Mouse (Mus musculus) bone marrow, adult 2 months (tissue): ENCODE data around the gene Rita1. TPM values are rescaled to one million over a fixed set of nuclear protein-coding genes. Genes with fewer than 3 reads are reported as not detected.

Source experiments
- H3K27ac ChIP-seq: fragments of 200-500 bp; 2 replicates; pipeline ENCODE4 v1.5.1; 2012; ENCODE audit warnings: low read depth, mild to moderate bottlenecking, control low read depth, inconsistent platforms, low read length; ENCODE audit not compliant: control insufficient read depth, poor library complexity, insufficient read depth
- H3K4me1 ChIP-seq: fragments of 200-500 bp; 2 replicates; pipeline ENCODE4 v1.6.1; 2011; ENCODE audit warnings: low read length; ENCODE audit not compliant: control insufficient read depth, insufficient read depth
- H3K4me3 ChIP-seq: fragments of 200-500 bp; replicated peaks from 2 replicates; pipeline ENCODE3; 2011; ENCODE audit warnings: mild to moderate bottlenecking, low read depth, low read length, control low read depth; ENCODE audit not compliant: control insufficient read depth
- CTCF ChIP-seq: fragments of 200-500 bp; IDR thresholded peaks from 2 replicates; pipeline ENCODE4 v1.5.1; 2011; ENCODE audit warnings: low read length, control low read depth; ENCODE audit not compliant: control insufficient read depth, insufficient read depth
- POLR2A ChIP-seq: fragments of 200-500 bp; IDR thresholded peaks from 2 replicates; pipeline ENCODE4 v1.6.1; 2011; ENCODE audit warnings: low read depth, mild to moderate bottlenecking, control low read depth, low read length, borderline replicate concordance; ENCODE audit not compliant: control insufficient read depth
- WGBS: fragments of 180-500 bp; shearing (Covaris S2); methylation state at CpG from one replicate; pipeline ENCODE4 v1.1.7; 2018; 5-methylcytosine and 5-hydroxymethylcytosine counted together
- polyA plus RNA-seq: library from polyadenylated mRNA; stranded (reverse); fragments of >200 nt; gene quantifications from 2 replicates; pipeline ENCODE4 v1.2.4, GENCODE M21; 2011; ENCODE audit warnings: low replicate concordance; ENCODE audit not compliant: missing spikeins, insufficient read depth, insufficient read length

The Rita1 gene
- polyA plus RNA-seq, 1 experiment, result 3.4 TPM

- H3K27ac ChIP-seq, result no peak overlapping the region
- WGBS, result 92% methylated on average over 12 of the region's 12 CpGs
- TF ChIP-seq POLR2A (no peak), CTCF (no peak)
- H3K4me1 ChIP-seq, result peaks cover 5% of the 10 kb centered on the region; the same call in 1 of the 2 replicates
- H3K4me3 ChIP-seq, result no peak overlapping the region
These were observed 10.2 kb downstream of the Rita1 start for GRCm38 (mm10) chr5:120602210-120602609.

- H3K4me1 ChIP-seq, result peaks cover 5% of the 10 kb centered on the region; the same call in 1 of the 2 replicates
- no peak for TF ChIP-seq POLR2A
- TF ChIP-seq CTCF, result peak; percentile 77
- H3K4me3 ChIP-seq, result no peak overlapping the region
- WGBS, result 72% methylated on average over 11 of the region's 11 CpGs
- H3K27ac ChIP-seq, result no peak overlapping the region
These were observed 11.3 kb downstream of the Rita1 start for GRCm38 (mm10) chr5:120600946-120601668.

- H3K4me3 ChIP-seq, result no peak overlapping the region
- peak overlapping the region; percentile 50 for H3K27ac ChIP-seq
- H3K4me1 ChIP-seq, result peaks cover 5% of the 10 kb centered on the region; the same call in 1 of the 2 replicates
- 61% methylated on average over 6 of the region's 6 CpGs for WGBS
- TF ChIP-seq CTCF, result no peak
- no peak for TF ChIP-seq POLR2A
These were observed 12.8 kb downstream of the Rita1 start for GRCm38 (mm10) chr5:120599625-120600024.

- Histone ChIP-seq H3K4me1 (peaks cover 2% of the 10 kb centered on the region; the same call in 1 of the 2 replicates), H3K4me3 (no peak overlapping the region), H3K27ac (no peak overlapping the region)
- TF ChIP-seq CTCF, result no peak
- no peak for TF ChIP-seq POLR2A
- WGBS, result 90% methylated on average over 6 of the region's 6 CpGs
These were observed 17.9 kb downstream of the Rita1 start for GRCm38 (mm10) chr5:120594485-120594884.

GRCm38 (mm10) chr5:120592141-120592540 is 20.2 kb downstream of the Rita1 start:
- WGBS, result 73% methylated on average over 7 of the region's 7 CpGs
- H3K4me1 ChIP-seq, result peaks cover 2% of the 10 kb centered on the region; the same call in 1 of the 2 replicates

GRCm38 (mm10) chr5:120590356-120591010 is 21.9 kb downstream of the Rita1 start:
- no peak overlapping the region for H3K4me3 ChIP-seq
- no peak overlapping the region for H3K27ac ChIP-seq
- TF ChIP-seq CTCF, result peak; percentile 75
- TF ChIP-seq POLR2A, result no peak
- H3K4me1 ChIP-seq, result peaks cover 2% of the 10 kb centered on the region; the same call in 1 of the 2 replicates
- 79% methylated on average over 16 of the region's 16 CpGs for WGBS

More at GRCm38 (mm10) chr5:120592141-120592540, 20.2 kb downstream of the Rita1 start:
- Histone ChIP-seq H3K27ac (no peak overlapping the region), H3K4me3 (no peak overlapping the region)
- TF ChIP-seq CTCF (peak; percentile 25; the same call in 1 of the 2 replicates), POLR2A (no peak)

GRCm38 (mm10) chr5:120588569-120589094 is 23.8 kb downstream of the Rita1 start, which contains the start of the genes Tpcn1 and Iqcd:
Gene Tpcn1, minus strand, starts transcription at chr5:120588673.
Gene Iqcd, plus strand, starts transcription at chr5:120589016.
- TF ChIP-seq POLR2A (peak; percentile 99), CTCF (no peak)
- peak within 1 kb of the TSS; percentile 96 for H3K27ac ChIP-seq
- peaks cover 2% of the 10 kb centered on the region; the same call in 1 of the 2 replicates for H3K4me1 ChIP-seq
- WGBS, result under 1% methylated on average over 35 of the region's 35 CpGs
- peak within 1 kb of the TSS; percentile 81 for H3K4me3 ChIP-seq

- WGBS, result under 1% methylated on average over 28 of the region's 29 CpGs
- H3K4me3 ChIP-seq, result peak overlapping the region; percentile 81
- H3K27ac ChIP-seq, result peak overlapping the region; percentile 96
- TF ChIP-seq POLR2A (no peak), CTCF (no peak)
- peaks cover 2% of the 10 kb centered on the region; the same call in 1 of the 2 replicates for H3K4me1 ChIP-seq
These were observed 24.3 kb downstream of the Rita1 start for GRCm38 (mm10) chr5:120587940-120588568.
